ENCODE assay signal across 8 mouse cellular contexts in genomic region chr19:53676718-53677634, GRCm38 (mm10). TPM values are rescaled to one million over a fixed set of nuclear protein-coding genes. Genes with fewer than 3 reads are reported as not detected.
A peak's percentile ranks its signal among the peaks of the same experiment; 100 is the strongest.
DNase-seq lines count a peak whose midpoint lies in the region; ATAC-seq and TF ChIP-seq lines count a peak whose summit lies in the region.

Gene Rbm20 (plus strand): TSS chr19:53677306.

- peak within 1 kb of the TSS; percentile 60; the same call in 1 of the 2 replicates for H3K27ac ChIP-seq in left cerebral cortex, adult 2 months
- peak within 1 kb of the TSS; percentile 93 for H3K27ac ChIP-seq in gastrocnemius, adult 2 months
- H3K27ac ChIP-seq in hindbrain, embryonic 12.5 days, result no peak within 1 kb of the TSS
- H3K27ac ChIP-seq in limb, embryonic 11.5 days (replicated peaks; ENCODE audit: low read depth, low read length), result no peak within 1 kb of the TSS
- no peak within 1 kb of the TSS for H3K27ac ChIP-seq in midbrain, embryonic 14.5 days (replicated peaks; ENCODE audit: low read depth, low read length)

- DNase-seq in left cerebral cortex, adult 2 months (ENCODE audit: extremely low spot score in 1 of 2, low spot score in 2 of 2), result peak; percentile 39 to 46
- no peak for DNase-seq in left cerebral cortex, adult 9 months (ENCODE audit: low spot score in 2 of 2)
- DNase-seq in brain, embryonic 18.5 days (ENCODE audit: low read depth, low spot score), result peak; percentile 14
- DNase-seq in gastrocnemius, adult 2 months, result peak; percentile 85
- peak; percentile 66 for DNase-seq in limb, embryonic 11.5 days (ENCODE audit: low spot score)
- DNase-seq in midbrain, embryonic 14.5 days, result peak; percentile 73
- DNase-seq in thymus, postnatal 0 days (ENCODE audit: low spot score), result peak; percentile 28

- peak within 1 kb of the TSS; percentile 100 for H3K4me2 ChIP-seq in hindbrain, embryonic 12.5 days (replicated peaks)
- peak within 1 kb of the TSS; percentile 100 for H3K4me2 ChIP-seq in limb, embryonic 11.5 days (ENCODE audit: low read depth, severe bottlenecking)
- H3K4me2 ChIP-seq in midbrain, embryonic 14.5 days (ENCODE audit: low read length), result peak within 1 kb of the TSS; percentile 100

- no peaks in the 10 kb centered on the region for H3K9me3 ChIP-seq in hindbrain, embryonic 12.5 days (replicated peaks)
- H3K9me3 ChIP-seq in limb, embryonic 11.5 days (ENCODE audit: control insufficient read depth, low read length), result no peaks in the 10 kb centered on the region
- no peaks in the 10 kb centered on the region for H3K9me3 ChIP-seq in midbrain, embryonic 14.5 days (ENCODE audit: control insufficient read depth, low read length)

- H3K27me3 ChIP-seq in hindbrain, embryonic 12.5 days, result peaks cover 55% of the 10 kb centered on the region
- peaks cover 51% of the 10 kb centered on the region for H3K27me3 ChIP-seq in limb, embryonic 11.5 days (ENCODE audit: control insufficient read depth, insufficient read depth, low read length)
- peaks cover 47% of the 10 kb centered on the region for H3K27me3 ChIP-seq in midbrain, embryonic 14.5 days (ENCODE audit: control insufficient read depth, insufficient read depth, low read length)

- peak within 1 kb of the TSS; percentile 59 for H3K4me3 ChIP-seq in left cerebral cortex, adult 2 months
- peak within 1 kb of the TSS; percentile 88 for H3K4me3 ChIP-seq in gastrocnemius, adult 2 months
- peak within 1 kb of the TSS; percentile 64 for H3K4me3 ChIP-seq in hindbrain, embryonic 12.5 days
- peak within 1 kb of the TSS; percentile 66 for H3K4me3 ChIP-seq in limb, embryonic 11.5 days (ENCODE audit: low read depth, low read length)
- H3K4me3 ChIP-seq in midbrain, embryonic 14.5 days (replicated peaks; ENCODE audit: low read depth, low read length), result peak within 1 kb of the TSS; percentile 60

- H3K36me3 ChIP-seq in hindbrain, embryonic 12.5 days, result no peaks in the 10 kb centered on the region
- H3K36me3 ChIP-seq in limb, embryonic 11.5 days (ENCODE audit: control insufficient read depth, insufficient read depth, low read length), result no peaks in the 10 kb centered on the region
- no peaks in the 10 kb centered on the region for H3K36me3 ChIP-seq in midbrain, embryonic 14.5 days (ENCODE audit: control insufficient read depth, insufficient read depth, low read length)

- TF ChIP-seq CTCF in left cerebral cortex, adult 2 months (IDR thresholded peaks at IDR 0.05), result no peak
- TF ChIP-seq CTCF in gastrocnemius, adult 2 months (IDR thresholded peaks at IDR 0.05), result no peak

- H3K4me1 ChIP-seq in hindbrain, embryonic 12.5 days, result peaks cover 18% of the 10 kb centered on the region
- H3K4me1 ChIP-seq in limb, embryonic 11.5 days (ENCODE audit: control insufficient read depth, insufficient read depth, low read length), result peaks cover 10% of the 10 kb centered on the region; the same call in 1 of the 2 replicates
- H3K4me1 ChIP-seq in midbrain, embryonic 14.5 days (ENCODE audit: control insufficient read depth, insufficient read depth, low read length), result peaks cover 5% of the 10 kb centered on the region; the same call in 1 of the 2 replicates

- H3K9ac ChIP-seq in hindbrain, embryonic 12.5 days, result peak within 1 kb of the TSS; percentile 71
- H3K9ac ChIP-seq in limb, embryonic 11.5 days (ENCODE audit: low read length), result peak within 1 kb of the TSS; percentile 53
- peak within 1 kb of the TSS; percentile 62 for H3K9ac ChIP-seq in midbrain, embryonic 14.5 days (replicated peaks; ENCODE audit: low read length)

- WGBS in hindbrain, embryonic 12.5 days, result under 1% methylated on average over 71 of the region's 82 CpGs
- under 1% methylated on average over 82 of the region's 82 CpGs for WGBS in limb, embryonic 11.5 days
- under 1% methylated on average over 76 of the region's 82 CpGs for WGBS in midbrain, embryonic 14.5 days

- intact Hi-C loops in left cerebral cortex, adult 2 months (cut with DNase I), result no loop called here
- intact Hi-C loops in gastrocnemius, adult 2 months (cut with DNase I), result loop anchor here (1.0 to 2.0 kb wide), 2 partner anchors 20 to 50 kb away; no protein-coding TSS in a partner anchor

- peak; percentile 85 for ATAC-seq in hindbrain, embryonic 12.5 days (ENCODE audit: low FRiP score)
- ATAC-seq in limb, embryonic 11.5 days (ENCODE audit: insufficient number of reproducible peaks, low FRiP score, low TSS enrichment, low read depth), result peak; percentile 82
- ATAC-seq in midbrain, embryonic 14.5 days (ENCODE audit: low FRiP score, low TSS enrichment), result peak; percentile 64

RNA-seq across cellular contexts. Expression of gene Rbm20, which starts in this region (rescaled TPM):
- 1 to 10 TPM; 4.0 to 5.8 TPM for total RNA-seq in left cerebral cortex, adult 2 months (2021)
- total RNA-seq in gastrocnemius, adult 2 months (2021), result 10 to 100 TPM; 72.6 to 73.2 TPM
- polyA plus RNA-seq in hindbrain, embryonic 12.5 days (2016; fragmentation: Nextera tagmentation; extraction: Ambion mirVana), result 1.5 and 1.9 TPM in 2 replicates
- polyA plus RNA-seq in limb, embryonic 11.5 days (2014; fragmentation: Nextera tagmentation; extraction: Ambion mirVana), result 2.4 and 2.7 TPM in 2 replicates
- 0.61 TPM in 2 replicates for polyA plus RNA-seq in midbrain, embryonic 14.5 days (2014; fragmentation: Nextera tagmentation; extraction: Ambion mirVana)
- 1.7 and 1.8 TPM in 2 replicates for polyA plus RNA-seq in thymus, postnatal 0 days (2015; fragmentation: Nextera tagmentation; extraction: Ambion mirVana)

Comparison
In these comparisons a context has a peak if more than half of its experiments do, and no peak if none do; other contexts are left out.
1. RNA of gene Rbm20 (total RNA-seq): 72.6 to 73.2 TPM in gastrocnemius, adult 2 months; 4.0 to 5.8 TPM in left cerebral cortex, adult 2 months; every median in the first group is over 10 times any median in the second.
2. DNase-seq: peak in left cerebral cortex, adult 2 months (2 of 2), brain, embryonic 18.5 days (single experiment), gastrocnemius, adult 2 months (single experiment), limb, embryonic 11.5 days (single experiment) and thymus, postnatal 0 days (single experiment); none in left cerebral cortex, adult 9 months (0 of 2).
3. Peak in DNase-seq, ATAC-seq, H3K4me3 ChIP-seq, H3K9ac ChIP-seq and H3K4me2 ChIP-seq in midbrain, embryonic 14.5 days; RNA of the gene not detected or under 1 TPM.
4. H3K27ac ChIP-seq: peak in left cerebral cortex, adult 2 months (single experiment) and gastrocnemius, adult 2 months (single experiment); none in hindbrain, embryonic 12.5 days (single experiment), limb, embryonic 11.5 days (single experiment) and midbrain, embryonic 14.5 days (single experiment).
5. Peak in every context shown above with its lines, with median percentiles within 50 percentile points of each other: H3K4me3 ChIP-seq, ATAC-seq, H3K4me2 ChIP-seq and H3K9ac ChIP-seq.